Mouse (Mus musculus) heart, adult 11 months (tissue): ENCODE measurements around the gene Shmt2.

ENCODE experiments used
- DNase-seq: peaks from one replicate; pipeline ENCODE4 v3.0.0; 2022

Shmt2 gene

DNA sequence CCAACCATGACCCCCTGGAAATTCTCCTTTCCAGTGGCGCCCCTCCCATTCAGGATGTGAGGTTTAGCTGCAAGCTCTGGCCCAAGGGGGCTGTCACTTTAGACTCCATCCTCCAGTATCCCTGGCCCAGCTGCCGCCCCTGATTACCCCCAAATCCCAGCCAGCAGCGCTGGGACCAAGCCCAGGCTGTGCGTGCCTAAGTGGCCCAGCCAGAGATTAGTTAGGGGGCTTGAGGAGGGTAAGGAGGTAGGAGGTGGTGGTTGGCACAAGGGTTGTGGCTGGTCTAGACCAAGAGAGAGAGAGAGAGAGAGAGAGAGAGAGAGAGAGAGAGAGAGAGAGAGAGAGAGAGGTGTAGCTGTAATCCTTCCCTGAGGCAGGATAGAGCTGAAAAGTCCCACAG, 9.3 kb upstream of the Shmt2 start:
- DNase-seq: no peak

DNA sequence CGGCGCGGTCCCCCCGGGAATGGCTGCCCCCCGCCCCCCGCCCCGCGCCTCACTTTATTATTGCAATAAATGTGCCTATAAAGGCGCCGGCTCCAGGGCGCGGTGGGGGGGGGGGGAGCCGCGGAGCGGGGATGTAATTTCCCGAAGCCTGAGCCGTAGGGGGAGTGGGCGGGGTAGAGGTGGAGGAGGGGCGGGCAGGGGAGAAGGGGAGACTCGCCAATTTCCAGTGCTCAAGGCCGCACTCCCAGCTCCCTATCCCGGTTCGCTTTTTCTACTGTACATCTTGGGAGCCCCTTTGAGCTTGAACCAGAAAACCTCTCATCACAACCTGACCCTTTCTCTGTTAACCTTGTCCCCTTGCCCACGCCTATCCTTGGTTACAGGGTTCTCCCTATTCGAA, 8.7 kb upstream of the Shmt2 start:
- DNase-seq: no peak

DNA sequence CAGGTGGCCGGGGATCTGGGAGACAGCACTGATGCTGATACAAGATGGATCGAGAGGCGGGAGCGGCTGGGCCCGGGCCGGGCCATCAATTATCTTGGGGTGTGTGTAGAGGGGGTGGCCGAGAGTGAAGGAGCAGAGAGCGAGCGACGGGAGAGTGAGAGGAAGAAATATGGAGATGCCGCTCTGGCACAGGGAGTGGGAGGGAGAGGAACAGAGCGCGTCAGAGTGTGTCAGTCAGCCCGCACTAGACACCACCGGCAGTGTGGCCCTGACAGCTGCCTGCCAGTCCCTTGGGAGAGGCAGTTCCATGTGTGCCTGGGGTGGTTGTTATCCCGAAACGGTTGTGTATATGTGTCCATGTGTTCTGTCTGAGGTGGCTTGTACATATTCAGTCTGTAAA, 5.2 kb upstream of the Shmt2 start:
- no peak for DNase-seq

DNA sequence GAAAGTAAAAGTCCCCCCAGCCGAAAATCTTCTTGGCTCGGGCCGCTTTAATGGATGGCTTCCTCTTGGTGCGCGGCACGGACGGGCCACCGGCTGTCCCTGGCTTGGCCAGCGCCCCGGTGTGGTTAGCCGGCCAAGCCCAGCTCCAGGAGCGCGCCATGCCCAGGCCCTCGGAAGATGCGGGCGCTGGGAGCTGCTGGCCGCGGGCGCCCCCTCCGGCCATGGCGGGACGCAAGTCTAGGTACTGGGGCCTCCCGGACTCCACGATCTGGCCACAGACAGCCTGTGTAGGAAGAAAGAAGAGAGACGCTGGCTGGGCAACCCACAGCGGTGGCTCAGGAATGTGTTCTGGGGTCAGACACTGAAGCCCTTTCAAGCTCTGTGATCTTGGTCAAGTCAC, 4.4 kb upstream of the Shmt2 start:
- no peak for DNase-seq

DNA sequence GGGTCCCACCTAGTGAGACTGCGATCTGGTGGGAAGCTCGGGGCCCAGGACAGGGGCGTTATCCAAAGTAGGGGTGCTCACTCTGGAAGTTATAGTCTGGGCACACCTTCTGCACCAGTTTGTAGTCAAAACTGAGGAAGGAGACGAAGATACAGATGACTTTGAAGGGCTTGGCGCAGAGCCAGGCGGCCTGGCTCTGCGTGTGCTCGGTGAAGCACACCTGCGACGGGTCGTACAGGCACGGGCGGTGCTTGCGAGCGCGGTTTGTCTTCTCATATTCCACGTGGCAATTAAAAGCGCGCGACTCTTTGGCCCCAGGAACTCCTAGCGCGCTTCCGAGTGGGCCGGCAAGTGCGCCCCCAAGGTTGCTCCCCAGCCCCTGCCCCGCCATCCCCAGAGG, 3.8 kb upstream of the Shmt2 start:
- DNase-seq: no peak

DNA sequence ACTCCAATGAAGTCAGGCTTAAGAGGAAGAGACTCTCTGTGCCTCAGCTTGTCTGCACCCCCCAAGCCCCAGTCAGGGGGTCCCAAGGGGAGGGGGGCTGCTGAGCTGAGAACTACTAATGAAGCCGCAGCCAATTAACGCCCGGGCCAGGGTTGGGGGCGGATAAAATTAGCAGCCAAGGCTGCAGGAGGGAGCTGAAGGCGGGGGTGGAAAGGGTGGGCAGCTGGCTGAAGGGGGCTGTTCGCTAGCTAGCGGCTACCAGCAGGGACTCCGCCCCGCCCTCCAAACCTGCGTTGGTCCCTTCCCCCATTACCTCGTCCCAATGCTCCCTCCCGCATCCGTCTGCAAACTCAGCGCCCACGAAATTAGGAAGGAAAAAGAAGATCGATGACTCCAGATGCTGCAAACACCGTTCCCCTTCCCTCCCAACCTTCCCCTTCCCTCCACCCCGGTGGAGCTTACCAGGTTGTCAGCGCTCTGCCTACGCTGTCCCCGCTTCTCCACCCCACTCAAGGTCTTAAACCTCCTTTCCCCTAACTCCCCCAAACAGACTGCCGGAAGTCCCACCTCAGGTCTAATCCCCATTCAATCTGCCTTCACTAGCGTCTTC, 2.5 kb upstream of the Shmt2 start:
- no peak for DNase-seq

DNA sequence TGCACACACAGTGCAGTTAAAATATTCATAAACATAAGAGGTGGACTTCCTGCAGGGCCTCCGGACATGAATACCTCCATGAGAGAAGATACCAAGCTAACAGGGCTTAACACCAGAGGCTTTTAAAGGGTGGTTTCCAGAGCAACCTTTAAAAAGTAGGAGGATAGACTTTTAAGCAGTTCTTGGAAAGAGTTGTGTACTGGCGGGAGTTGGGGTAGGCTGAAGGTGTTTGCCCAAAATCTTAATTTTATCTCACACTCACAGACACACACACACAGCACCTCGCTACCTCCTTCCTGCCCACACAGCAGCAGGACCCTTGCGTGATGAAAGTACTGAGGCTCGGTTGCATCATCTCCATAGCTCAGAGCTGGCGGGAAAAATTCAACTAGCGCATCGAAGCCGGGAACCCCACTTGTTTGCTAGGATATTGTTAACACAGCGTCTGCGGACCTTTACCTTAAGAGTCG, 598 bp downstream of the Shmt2 start:
- no peak for DNase-seq

DNA sequence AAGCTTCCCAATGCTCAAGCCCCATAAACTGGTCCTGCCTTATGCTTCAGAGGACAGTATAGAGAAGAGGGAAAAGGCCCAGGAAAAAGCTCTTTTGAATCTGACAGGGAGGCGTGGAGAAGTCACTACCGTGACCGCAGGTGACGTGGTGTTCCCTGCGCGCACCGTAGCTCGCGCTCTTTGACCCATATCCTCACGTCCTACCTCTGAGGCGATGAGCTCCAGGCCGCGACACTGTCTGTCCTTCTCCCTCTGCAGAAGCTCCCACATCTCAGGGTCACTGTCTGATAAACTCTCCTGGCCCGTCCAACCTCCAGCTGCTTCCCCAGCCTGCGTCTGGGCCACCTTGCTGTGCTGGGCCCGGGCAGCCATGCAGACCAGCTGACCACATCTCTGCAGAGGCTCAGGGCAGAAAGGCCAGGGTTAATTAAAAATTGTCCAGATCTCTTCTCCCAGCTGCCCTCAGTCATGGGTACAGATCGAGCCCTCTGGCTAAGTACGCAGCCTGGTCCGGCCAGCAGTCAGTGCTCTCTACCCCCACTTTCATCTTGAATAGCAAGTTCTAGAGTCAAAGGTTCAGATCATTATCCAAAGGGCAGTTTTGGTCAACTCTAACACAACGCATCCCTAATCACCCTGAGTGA, 1.4 kb downstream of the Shmt2 start:
- DNase-seq: peak; percentile 86

DNA sequence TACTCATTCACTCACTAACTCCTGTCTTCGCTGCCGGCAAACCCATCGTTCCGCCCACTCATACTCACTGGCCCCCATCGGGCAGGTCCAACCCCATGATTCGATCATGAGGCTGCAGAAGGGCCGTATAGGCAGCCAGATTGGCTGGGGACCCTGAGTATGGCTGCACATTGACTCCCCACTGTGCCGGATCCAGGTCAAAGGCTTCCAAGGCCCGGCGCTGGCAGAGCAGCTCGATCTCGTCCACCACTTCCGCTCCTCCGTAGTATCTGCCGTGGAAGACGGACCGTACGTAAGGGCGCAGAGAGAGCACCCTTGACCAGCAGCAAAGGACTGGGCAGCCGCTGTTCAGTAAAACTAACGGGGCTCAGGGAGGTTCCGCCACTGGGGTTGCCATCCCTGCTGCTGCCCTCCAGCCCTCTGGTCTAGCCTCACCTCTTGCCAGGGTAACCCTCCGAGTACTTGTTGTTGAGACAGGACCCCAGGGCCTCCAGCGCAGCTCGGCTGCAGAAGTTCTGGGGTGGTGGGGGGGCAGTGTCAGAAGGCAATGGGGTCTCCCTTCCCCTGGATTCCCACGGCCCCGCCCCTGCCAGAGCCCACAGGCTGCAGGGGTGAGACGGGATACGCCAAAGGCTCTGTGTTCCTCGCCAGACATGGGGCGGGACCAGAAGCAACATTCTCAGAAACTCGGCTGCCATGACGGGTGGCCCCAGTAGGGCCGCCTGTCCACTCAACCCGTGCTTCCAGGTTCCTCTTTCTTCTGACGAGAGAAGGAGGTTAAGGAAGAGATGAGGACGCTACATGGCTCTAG, 2.1 kb downstream of the Shmt2 start:
- peak; percentile 91 for DNase-seq

DNA sequence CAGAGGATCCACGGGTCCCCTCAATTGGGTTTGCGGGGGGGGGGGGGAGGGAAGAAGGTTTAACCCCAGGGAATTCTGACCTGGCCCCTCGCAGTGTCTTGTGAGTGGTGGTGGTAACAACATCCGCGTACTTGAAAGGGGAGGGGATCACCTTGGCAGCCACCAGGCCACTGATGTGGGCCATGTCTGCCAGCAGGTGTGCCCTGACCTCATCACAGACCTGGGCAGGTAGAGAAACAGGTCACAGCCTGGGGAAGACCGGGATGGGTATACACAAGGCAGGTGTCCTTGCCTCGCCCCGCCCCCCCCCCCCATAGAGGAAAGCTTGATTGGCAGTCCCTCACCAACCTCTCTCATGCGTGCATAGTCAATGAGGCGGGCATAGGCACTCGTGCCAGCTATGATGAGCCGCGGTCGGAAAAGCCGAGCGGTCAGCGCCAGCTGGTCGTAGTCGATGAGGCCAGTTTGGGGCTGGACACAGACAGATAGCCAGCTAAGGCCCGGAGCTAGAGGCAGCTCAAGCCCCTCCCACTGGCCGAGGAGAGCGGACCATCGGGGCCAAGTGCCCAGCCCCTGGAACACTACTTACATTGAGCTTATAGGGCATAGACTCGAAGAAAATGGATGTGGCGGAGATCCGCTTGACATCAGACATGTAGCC, 3.1 kb downstream of the Shmt2 start:
- DNase-seq: peak; percentile 93

DNA sequence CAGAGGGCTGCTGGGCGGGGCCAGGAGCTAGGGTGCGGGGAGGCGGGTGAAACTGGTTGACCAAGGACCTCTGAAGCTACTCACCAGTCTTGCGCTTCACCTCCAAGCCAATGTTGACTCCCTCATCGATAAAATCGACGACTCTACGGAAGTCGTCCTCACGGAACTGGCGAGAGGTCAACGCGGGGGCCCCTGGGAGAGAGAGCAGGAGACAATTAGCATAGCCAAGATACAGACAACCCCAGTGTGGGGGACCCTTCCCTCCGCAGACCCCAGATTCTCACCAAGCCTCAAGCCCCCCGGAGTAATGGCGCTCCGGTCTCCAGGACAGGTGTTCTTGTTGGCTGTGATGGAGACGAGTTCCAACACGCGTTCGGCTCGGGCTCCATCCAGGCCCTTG, 4.3 kb downstream of the Shmt2 start:
- DNase-seq: peak; percentile 93

DNA sequence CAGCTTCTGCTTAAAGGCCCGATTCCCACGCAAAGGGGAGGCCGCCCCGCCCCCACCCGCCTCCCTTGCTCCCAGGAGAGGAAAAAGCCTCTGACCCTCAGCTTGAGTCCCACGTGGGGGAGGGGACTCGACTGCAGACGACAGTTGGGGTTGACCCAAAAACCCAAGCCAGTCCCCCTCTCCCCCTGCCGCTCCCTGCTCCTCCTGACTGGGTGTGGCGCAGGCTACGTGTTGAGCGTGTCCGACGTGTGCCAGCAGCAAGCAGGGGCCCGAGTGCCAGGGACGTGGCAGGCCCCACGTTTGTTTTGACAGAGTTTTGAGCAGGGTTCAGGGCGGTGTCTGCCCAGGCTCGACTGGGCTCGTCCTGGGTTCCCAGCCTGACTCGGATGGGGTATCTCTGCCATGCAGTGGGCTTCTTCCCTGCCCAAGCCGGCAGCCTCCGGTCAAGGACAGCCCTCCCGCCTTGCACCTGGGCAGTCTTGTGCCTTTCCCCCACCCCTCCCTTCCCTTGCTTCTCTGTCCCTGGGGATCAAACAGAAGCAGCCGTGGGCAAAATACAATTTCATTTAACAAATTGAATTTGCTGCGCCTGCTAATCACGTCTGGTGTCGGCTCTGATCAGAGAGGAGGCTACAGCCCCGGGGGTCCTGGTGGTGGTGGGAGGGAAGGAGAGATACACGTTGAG, 5.5 kb downstream of the Shmt2 start:
- DNase-seq: peak; percentile 97

DNA sequence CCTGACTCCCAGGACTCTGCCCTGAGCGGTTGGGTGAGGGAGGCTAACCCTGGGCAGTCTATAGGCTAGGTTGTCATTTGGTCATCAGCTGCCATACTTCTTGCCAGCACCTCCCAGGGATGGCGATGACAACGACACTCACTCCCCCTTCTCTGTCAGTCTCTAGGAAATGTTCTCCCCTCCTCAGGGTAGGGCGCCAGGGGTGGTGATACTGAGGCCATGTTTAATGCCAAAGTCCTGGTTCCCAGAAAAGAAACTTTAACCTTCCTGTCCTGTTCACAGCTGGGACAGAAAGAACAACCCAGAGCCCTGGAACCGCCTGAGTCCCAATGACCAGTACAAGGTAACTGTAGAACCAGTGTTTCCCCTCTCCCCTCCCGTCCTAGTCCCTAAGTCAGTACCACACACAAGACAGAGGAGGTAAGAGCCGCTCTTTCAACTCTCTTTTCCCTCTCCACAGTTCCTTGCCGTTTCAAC, 6.2 kb downstream of the Shmt2 start:
- DNase-seq: no peak

DNA sequence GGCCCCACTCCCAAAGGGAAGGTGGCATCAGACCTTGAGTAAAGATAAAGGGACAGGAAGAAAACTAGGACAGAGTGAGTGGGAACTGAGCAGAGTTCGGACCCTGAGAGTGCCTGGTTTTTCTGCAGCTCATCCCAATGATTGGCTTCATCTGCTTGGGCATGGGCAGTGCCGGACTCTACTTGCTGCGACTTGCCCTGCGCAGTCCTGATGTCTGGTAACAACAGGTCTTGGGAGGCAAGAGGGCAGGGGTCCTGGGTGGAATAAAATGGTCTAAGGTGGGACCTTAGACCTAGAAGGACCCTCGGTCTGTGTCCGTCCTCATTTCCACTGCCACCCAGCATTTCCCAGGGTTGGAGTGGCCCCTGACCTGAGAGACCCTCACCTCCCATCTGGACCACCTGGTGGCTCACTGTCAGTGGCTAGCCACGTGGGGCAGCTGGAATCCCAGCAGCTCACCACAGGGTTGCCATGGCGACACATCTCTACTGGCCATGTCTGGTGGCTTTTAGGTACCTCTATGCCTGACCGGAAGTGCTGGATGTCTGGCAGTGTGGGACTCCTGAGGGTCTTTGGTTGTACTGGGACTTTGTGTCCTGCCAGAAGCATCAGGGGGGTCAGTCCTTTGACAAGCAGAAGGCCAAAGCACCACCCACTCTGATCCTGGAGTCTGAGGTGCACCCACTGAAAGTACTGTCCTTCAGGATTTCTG, 6.8 kb downstream of the Shmt2 start:
- peak; percentile 95 for DNase-seq

DNA sequence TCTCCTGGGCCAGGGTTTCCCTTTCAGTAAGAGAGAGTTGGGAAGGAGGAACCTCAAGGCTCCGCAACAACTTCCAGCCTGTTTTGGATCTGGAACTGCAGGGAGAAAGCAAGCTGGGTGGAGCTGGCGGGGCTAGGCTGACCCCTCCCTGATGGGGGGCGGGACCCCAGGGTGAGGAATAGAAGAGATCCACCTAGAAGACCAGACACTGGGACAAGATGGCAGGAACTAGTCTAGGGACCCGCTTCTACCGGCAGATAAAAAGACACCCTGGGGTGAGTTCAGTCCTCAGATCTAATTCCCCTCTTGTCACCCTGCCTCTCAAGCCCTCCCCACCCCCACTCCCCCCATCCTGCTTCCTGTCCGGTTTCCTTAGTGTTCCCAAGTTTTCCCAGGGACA, 7.5 kb downstream of the Shmt2 start, which contains the start of gene Ndufa4l2:
Ndufa4l2 (plus strand) TSS at position 204 of the 400 bp plus-strand sequence.
- peak; percentile 99 for DNase-seq

DNA sequence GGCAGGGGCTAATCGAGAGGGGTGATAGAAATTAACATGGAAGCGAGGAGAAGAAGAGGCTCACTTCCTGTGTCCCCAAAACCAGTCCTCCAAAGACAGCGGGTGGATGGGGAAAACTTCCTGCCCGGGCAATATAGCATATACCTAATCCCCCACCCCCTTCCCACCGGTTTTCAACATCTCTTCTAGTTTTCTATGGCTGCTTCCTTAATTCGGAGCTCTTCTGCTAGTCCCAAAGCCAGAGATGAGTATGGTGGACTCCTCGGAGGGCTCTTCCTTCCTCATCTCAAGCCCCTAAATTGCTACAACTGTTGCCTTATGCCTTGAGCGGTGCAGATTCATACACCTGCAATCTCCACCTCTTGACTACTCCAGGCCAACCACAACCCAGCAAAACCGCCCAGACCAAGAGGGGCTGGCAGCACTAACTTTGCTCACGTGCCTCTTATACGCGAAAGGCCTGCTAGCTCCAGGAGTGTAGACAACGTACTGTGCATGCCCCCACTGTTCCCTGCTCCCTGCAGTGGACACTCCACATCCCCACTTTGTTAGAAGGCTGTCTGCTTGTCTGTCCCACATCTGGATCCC, 8.0 kb downstream of the Shmt2 start:
- peak; percentile 86 for DNase-seq

DNA sequence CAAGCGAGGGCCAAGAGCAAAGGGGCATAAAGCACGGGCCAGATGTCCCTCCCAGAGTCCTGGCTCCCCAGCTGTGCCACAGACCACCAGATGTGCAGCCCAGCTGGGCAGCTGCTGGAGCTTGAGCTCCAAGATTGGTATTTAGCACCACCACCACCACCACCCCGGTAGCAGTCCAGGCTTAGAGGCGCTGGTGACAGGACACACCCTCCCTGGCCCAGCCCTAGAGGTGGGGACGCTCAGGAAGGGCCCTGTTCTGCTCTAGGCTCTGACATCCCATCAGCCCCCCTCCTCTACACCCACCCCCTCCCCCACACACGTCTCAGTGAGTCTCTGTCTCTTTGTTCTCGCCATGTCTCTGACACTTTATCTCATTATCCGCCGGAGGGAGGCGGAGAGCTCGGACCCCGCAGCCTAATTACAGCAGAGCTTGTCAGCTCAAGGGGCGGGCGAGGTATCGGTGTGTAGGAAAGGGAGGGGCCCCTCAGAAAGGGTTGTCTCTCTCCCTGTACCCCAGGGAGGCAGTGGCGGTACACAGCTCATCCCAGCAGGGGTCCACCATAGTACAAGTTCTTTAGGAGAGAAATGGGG, 8.6 kb downstream of the Shmt2 start:
- peak; percentile 94 for DNase-seq

DNA sequence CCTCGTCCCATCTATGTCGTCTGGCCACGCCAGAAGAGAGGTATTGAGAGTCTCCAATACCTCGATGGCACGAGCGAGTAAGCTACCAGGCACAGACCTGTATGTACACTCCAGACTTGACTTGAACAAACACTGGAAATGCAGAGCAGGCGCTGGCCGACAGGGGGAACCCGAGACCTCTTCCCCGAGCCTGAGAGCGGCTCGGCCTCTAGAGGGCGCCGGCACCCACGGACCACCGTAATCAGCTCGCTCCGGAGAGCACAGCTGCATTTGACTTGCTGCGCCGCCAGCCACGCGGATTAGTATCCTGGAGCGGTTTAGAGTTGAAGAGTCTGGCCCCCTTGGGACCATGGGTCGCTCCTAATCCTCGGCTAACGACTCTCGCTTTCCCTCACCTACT, 9.4 kb downstream of the Shmt2 start:
- DNase-seq: peak; percentile 98

DNA sequence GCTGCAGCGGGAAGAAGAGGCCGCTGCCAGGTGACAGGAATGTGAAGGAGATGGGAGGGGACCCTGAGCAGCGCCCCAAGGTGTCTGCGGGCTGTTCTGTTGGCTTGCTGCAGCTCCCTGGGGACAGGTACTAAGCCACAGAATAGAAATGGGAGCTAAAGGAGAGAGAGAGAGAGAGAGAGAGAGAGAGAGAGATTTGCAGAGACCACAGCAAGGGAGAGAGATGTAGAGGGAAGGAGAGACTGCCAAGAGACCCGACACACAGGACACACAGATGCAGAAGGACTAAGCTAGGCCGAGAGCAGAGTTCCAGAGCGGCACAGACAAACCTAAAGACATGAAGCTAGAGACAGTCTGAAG, 10.0 kb downstream of the Shmt2 start:
- no peak for DNase-seq

DNA sequence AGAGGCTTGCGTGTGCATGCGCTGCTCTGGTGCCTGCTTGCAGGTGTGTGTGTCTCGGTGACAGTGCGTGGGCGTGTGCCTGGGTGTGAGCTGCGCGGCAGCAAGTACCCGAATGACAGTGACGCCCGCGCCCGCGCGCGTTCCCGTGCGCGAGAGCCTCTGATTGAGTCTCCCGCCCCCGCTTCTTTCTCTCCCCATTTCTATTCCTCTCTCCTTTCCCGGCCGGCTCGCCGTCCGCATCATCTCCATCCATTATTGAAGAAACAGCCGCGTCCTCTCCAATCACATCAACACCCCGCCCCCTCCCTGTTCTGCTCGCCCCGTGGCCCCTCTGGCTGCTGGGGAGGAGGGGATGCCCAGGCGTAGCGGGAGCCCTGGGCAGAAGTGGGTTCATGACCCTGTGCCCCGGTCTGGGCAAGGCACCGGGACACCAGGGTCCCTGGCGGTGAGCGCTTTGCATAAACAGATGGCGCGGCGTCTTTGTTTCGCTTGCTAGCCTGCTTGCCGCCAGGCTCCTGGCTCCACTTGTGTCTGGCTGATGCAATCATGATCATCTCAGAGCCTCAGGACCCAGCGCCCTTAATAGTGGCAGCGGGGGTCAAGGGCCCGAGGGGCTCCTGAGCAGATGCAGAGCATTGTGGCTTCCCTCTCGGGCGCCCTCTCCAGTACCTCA, 10.5 kb downstream of the Shmt2 start:
- DNase-seq: peak; percentile 95
